Comparison of ENCODE assay signal across 9 mouse cellular contexts in genomic region chr1:132199934-132200333, GRCm38 (mm10). TPM values are rescaled to one million over a fixed set of nuclear protein-coding genes. Genes with fewer than 3 reads are reported as not detected.
DNase-seq lines count a peak whose midpoint lies in the region; ATAC-seq and TF ChIP-seq lines count a peak whose summit lies in the region.
"Had no signal": no experiment of that assay in that cellular context is flagged by ENCODE, and none has a peak within 500 bp of the region (broad histone marks: within the 10 kb centered on the region; RNA-seq: fewer than 3 reads in every experiment).

No protein-coding gene starts in this region.

- H3K4me1 ChIP-seq in lung, embryonic 14.5 days (ENCODE audit: insufficient read depth), result peaks cover 4% of the 10 kb centered on the region; the same call in 1 of the 2 replicates
- H3K4me1 ChIP-seq in embryonic facial prominence, embryonic 12.5 days, result peaks cover 32% of the 10 kb centered on the region
- peaks cover 11% of the 10 kb centered on the region; the same call in 1 of the 2 replicates for H3K4me1 ChIP-seq in intestine, embryonic 14.5 days (replicated peaks; ENCODE audit: control insufficient read depth, insufficient read depth, low read length)
- H3K4me1 ChIP-seq in neural tube, embryonic 14.5 days (ENCODE audit: control insufficient read depth, insufficient read depth, low read length), result peaks cover 47% of the 10 kb centered on the region

- H3K27me3 ChIP-seq in lung, embryonic 14.5 days (ENCODE audit: insufficient read depth, low read length), result no peaks in the 10 kb centered on the region; the same call in 1 of the 2 replicates
- peaks cover 48% of the 10 kb centered on the region for H3K27me3 ChIP-seq in embryonic facial prominence, embryonic 12.5 days
- peaks cover 17% of the 10 kb centered on the region; the same call in 1 of the 2 replicates for H3K27me3 ChIP-seq in intestine, embryonic 14.5 days (replicated peaks; ENCODE audit: control insufficient read depth, insufficient read depth, low read length)
- no peaks in the 10 kb centered on the region for H3K27me3 ChIP-seq in neural tube, embryonic 14.5 days (ENCODE audit: control insufficient read depth, insufficient read depth, low read length)

- 19% methylated on average over 12 of the region's 12 CpGs for WGBS in lung, embryonic 14.5 days
- WGBS in embryonic facial prominence, embryonic 12.5 days, result 13% methylated on average over 12 of the region's 12 CpGs
- WGBS in intestine, embryonic 14.5 days, result 29% methylated on average over 12 of the region's 12 CpGs
- WGBS in neural tube, embryonic 14.5 days, result 18% methylated on average over 12 of the region's 12 CpGs

- TF ChIP-seq CTCF in lung, embryonic 14.5 days (IDR thresholded peaks at IDR 0.05; ENCODE audit: low read depth), result no peak

- no peak for ATAC-seq in lung, embryonic 14.5 days (ENCODE audit: insufficient read depth)
- ATAC-seq in embryonic facial prominence, embryonic 12.5 days (ENCODE audit: insufficient number of reproducible peaks, insufficient read depth, low FRiP score, low TSS enrichment), result no peak
- no peak for ATAC-seq in intestine, embryonic 14.5 days (replicated peaks; ENCODE audit: low FRiP score, low TSS enrichment, low read depth)
- ATAC-seq in neural tube, embryonic 14.5 days (ENCODE audit: low read depth), result no peak

- H3K4me3 ChIP-seq in lung, embryonic 14.5 days (ENCODE audit: low read depth, low read length), result no peak overlapping the region
- no peak overlapping the region for H3K4me3 ChIP-seq in embryonic facial prominence, embryonic 12.5 days
- no peak overlapping the region for H3K4me3 ChIP-seq in intestine, embryonic 14.5 days (ENCODE audit: low read depth, low read length)
- no peak overlapping the region for H3K4me3 ChIP-seq in neural tube, embryonic 14.5 days (ENCODE audit: low read depth, low read length)

- no peaks in the 10 kb centered on the region for H3K9me3 ChIP-seq in lung, embryonic 14.5 days (ENCODE audit: low read depth, low read length)
- no peaks in the 10 kb centered on the region for H3K9me3 ChIP-seq in embryonic facial prominence, embryonic 12.5 days
- no peaks in the 10 kb centered on the region for H3K9me3 ChIP-seq in intestine, embryonic 14.5 days (ENCODE audit: control insufficient read depth, low read length)
- H3K9me3 ChIP-seq in neural tube, embryonic 14.5 days (ENCODE audit: control insufficient read depth, low read length), result no peaks in the 10 kb centered on the region

- no peaks in the 10 kb centered on the region for H3K36me3 ChIP-seq in lung, embryonic 14.5 days (ENCODE audit: insufficient read depth)
- no peaks in the 10 kb centered on the region for H3K36me3 ChIP-seq in embryonic facial prominence, embryonic 12.5 days
- no peaks in the 10 kb centered on the region for H3K36me3 ChIP-seq in intestine, embryonic 14.5 days (ENCODE audit: control insufficient read depth, insufficient read depth, low read length)
- H3K36me3 ChIP-seq in neural tube, embryonic 14.5 days (ENCODE audit: control insufficient read depth, insufficient read depth, low read length), result no peaks in the 10 kb centered on the region

- H3K9ac ChIP-seq in lung, embryonic 14.5 days, result no peak overlapping the region
- H3K9ac ChIP-seq in embryonic facial prominence, embryonic 12.5 days, result no peak overlapping the region
- H3K9ac ChIP-seq in intestine, embryonic 14.5 days (ENCODE audit: low read length), result no peak overlapping the region
- 0 out of 2 replicates have a peak overlapping the region, but pooled peaks have one; percentile 12 for H3K9ac ChIP-seq in neural tube, embryonic 14.5 days (replicated peaks; ENCODE audit: low read depth, low read length)

- DNase-seq in lung, embryonic 14.5 days, result no peak
- no peak for DNase-seq in lung, postnatal 10 days
- DNase-seq in intestine, embryonic 14.5 days (ENCODE audit: low spot score), result no peak
- no peak for DNase-seq in spleen, postnatal 36 days (ENCODE audit: low spot score in 2 of 2)
- no peak for DNase-seq in urinary bladder, postnatal 10 days (ENCODE audit: low spot score)
- DNase-seq in kidney, postnatal 36 days, result no peak

- peak overlapping the region; percentile 51 for H3K27ac ChIP-seq in lung, embryonic 14.5 days (ENCODE audit: low read depth)
- no peak overlapping the region for H3K27ac ChIP-seq in embryonic facial prominence, embryonic 12.5 days
- no peak overlapping the region for H3K27ac ChIP-seq in intestine, embryonic 14.5 days (ENCODE audit: low read depth)
- 0 out of 2 replicates have a peak overlapping the region, but pooled peaks have one; percentile 16 for H3K27ac ChIP-seq in neural tube, embryonic 14.5 days (ENCODE audit: low read depth, low read length)
- H3K27ac ChIP-seq: macrophage had no signal

- H3K4me2 ChIP-seq in lung, embryonic 14.5 days, result peak overlapping the region; percentile 35; the same call in 1 of the 2 replicates
- H3K4me2 ChIP-seq in embryonic facial prominence, embryonic 12.5 days (replicated peaks), result peak overlapping the region; percentile 35
- peak overlapping the region; percentile 23; the same call in 1 of the 2 replicates for H3K4me2 ChIP-seq in intestine, embryonic 14.5 days (ENCODE audit: low read length)
- peak overlapping the region; percentile 26; the same call in 1 of the 2 replicates for H3K4me2 ChIP-seq in neural tube, embryonic 14.5 days (ENCODE audit: low read depth, low read length)

RNA-seq across cellular contexts. Expression of gene AC124108.1, which starts 8.7 kb away (rescaled TPM):
- polyA plus RNA-seq in lung, embryonic 14.5 days (2014; fragmentation: Nextera tagmentation; extraction: Ambion mirVana), result 0.78 and 1.0 TPM in 2 replicates
- 0.43 and 0.75 TPM in 2 replicates for polyA plus RNA-seq in embryonic facial prominence, embryonic 12.5 days (2016; fragmentation: Nextera tagmentation; extraction: Ambion mirVana)
- polyA plus RNA-seq in intestine, embryonic 14.5 days (2014; fragmentation: Nextera tagmentation; extraction: Ambion mirVana), result 0.09 TPM in 1 of 2 replicates, not detected in the other
- polyA plus RNA-seq in neural tube, embryonic 14.5 days (2014; fragmentation: Nextera tagmentation; extraction: Ambion mirVana), result 3.6 and 3.8 TPM in 2 replicates
- polyA plus RNA-seq: macrophage had no signal

RNA-seq across cellular contexts. Expression of gene Lemd1, which starts 8.7 kb away (rescaled TPM):
- polyA plus RNA-seq in lung, embryonic 14.5 days (2014; fragmentation: Nextera tagmentation; extraction: Ambion mirVana), result 1.9 and 3.1 TPM in 2 replicates
- polyA plus RNA-seq in embryonic facial prominence, embryonic 12.5 days (2016; fragmentation: Nextera tagmentation; extraction: Ambion mirVana), result 1.5 and 2.0 TPM in 2 replicates
- 0.27 and 0.52 TPM in 2 replicates for polyA plus RNA-seq in intestine, embryonic 14.5 days (2014; fragmentation: Nextera tagmentation; extraction: Ambion mirVana)
- polyA plus RNA-seq in neural tube, embryonic 14.5 days (2014; fragmentation: Nextera tagmentation; extraction: Ambion mirVana), result 21.0 and 25.3 TPM in 2 replicates
- polyA plus RNA-seq: macrophage had no signal

RNA-seq across cellular contexts. Expression of gene Gm10188, which starts 29.6 kb away (rescaled TPM):
- not detected in 2 replicates for polyA plus RNA-seq in lung, embryonic 14.5 days (2014; fragmentation: Nextera tagmentation; extraction: Ambion mirVana)
- polyA plus RNA-seq in embryonic facial prominence, embryonic 12.5 days (2016; fragmentation: Nextera tagmentation; extraction: Ambion mirVana), result not detected in 2 replicates
- polyA plus RNA-seq in intestine, embryonic 14.5 days (2014; fragmentation: Nextera tagmentation; extraction: Ambion mirVana), result not detected in 2 replicates
- 0.74 and 0.76 TPM in 2 replicates for polyA plus RNA-seq in neural tube, embryonic 14.5 days (2014; fragmentation: Nextera tagmentation; extraction: Ambion mirVana)
- polyA plus RNA-seq: macrophage had no signal

Comparison
In these comparisons a context has a peak if more than half of its experiments do, and no peak if none do; other contexts are left out.
1. H3K27ac ChIP-seq: peak in lung, embryonic 14.5 days (single experiment) and neural tube, embryonic 14.5 days (single experiment); none in embryonic facial prominence, embryonic 12.5 days (single experiment) and intestine, embryonic 14.5 days (single experiment).
2. Peak in every context shown above with its lines, with median percentiles within 50 percentile points of each other: H3K4me2 ChIP-seq.